Mouse (Mus musculus): ENCODE measurements around the gene Hoxa9.

Gene Hoxa9

GRCm38 (mm10) chr6:52245040-52245756, 14.3 kb upstream of the Hoxa9 start:
- peak in 1 of 2 experiments; percentile 48 for DNase-seq (ENCODE audit: low spot score in 2 of 2)

DNA sequence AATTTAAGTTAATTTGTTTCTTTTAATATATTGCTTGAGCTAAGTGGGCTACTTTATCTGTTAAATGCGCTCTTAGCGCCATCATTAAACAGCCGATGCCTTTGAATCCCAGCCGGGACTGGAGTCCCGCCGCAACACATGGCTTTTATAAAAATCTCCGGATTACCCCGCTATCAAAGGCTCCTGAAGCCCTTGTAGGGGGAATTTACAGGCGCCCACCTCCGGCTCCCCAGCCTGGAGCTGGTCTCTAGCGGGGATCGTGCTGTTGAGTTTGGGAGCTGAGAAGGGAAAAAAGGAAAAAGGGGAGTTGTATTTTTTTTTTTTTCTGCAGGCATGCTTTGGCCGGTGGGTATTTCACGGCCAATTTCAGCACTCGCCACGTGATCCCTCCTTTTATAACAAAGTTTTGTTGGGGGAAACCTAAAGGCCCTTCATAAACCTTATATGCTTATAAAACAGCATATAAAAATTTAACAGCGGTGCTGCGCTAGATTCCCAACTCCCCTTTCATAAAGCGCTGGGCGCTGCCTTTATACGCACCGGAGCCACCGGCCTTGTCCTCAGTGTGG, 13.7 kb upstream of the Hoxa9 start:
- peak in 1 of 2 experiments; percentile 8 for DNase-seq (ENCODE audit: low spot score in 2 of 2)

DNA sequence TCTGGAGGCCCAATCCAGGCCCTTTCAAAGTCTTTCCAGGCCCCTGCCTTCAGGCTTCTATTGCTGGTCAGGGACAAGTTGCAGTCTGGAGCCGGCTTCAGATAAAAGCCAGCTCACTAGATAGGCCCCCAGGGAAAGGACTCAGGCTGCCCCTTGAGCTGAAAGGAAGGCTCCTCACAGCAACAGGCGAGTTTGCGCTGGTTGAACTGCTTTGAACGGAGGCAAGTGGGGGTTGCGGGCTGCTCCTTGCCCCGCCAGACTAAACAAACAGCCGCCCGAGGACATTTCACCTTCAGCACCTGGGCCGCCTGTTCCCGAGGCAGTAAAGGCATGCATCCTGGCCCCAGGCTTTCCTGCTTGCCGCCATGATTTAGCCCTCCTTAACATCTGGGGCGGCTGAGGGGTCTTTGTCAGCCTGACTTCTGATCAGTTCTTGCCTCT, 12.8 kb upstream of the Hoxa9 start:
- DNase-seq (ENCODE audit: low spot score in 2 of 2) = peak in 1 of 2 experiments; percentile 52

DNA sequence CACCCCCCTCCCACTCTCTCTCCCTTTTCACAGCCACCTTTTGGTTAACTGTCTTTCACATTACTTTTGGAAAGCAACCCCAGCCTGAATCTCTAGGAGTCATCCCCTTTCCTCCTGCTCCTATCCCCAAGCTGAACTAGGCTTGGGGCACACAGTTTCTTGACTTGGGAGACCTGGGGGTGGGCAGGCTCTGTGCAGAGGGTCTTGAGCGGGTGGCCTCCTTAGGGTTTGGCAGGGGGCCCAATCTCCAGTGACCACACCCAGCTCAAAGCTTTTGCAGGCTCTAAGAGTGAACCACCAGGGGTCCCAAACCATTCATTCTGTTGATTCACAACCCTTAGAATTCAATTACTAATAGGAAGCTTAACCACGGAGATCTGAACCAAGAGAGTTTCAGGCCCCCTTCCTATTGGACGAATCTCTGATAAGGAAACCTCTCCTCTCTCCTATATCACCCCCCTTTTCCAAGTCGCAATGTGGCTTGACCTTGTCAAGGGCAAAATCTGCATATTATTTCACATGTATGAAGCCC, 12.0 kb upstream of the Hoxa9 start:
- DNase-seq (ENCODE audit: low spot score in 2 of 2) = peak in 1 of 2 experiments; percentile 5

GRCm38 (mm10) chr6:52241001-52241621, 10.2 kb upstream of the Hoxa9 start:
- DNase-seq (ENCODE audit: low spot score in 2 of 2) = peak in 1 of 2 experiments; percentile 9

GRCm38 (mm10) chr6:52240389-52241000, 9.6 kb upstream of the Hoxa9 start, which contains the start of gene Hoxa10:
Gene Hoxa10 (minus strand): TSS chr6:52240854.
- DNase-seq (ENCODE audit: low spot score in 2 of 2) = peak in 1 of 2 experiments; percentile 94

DNA sequence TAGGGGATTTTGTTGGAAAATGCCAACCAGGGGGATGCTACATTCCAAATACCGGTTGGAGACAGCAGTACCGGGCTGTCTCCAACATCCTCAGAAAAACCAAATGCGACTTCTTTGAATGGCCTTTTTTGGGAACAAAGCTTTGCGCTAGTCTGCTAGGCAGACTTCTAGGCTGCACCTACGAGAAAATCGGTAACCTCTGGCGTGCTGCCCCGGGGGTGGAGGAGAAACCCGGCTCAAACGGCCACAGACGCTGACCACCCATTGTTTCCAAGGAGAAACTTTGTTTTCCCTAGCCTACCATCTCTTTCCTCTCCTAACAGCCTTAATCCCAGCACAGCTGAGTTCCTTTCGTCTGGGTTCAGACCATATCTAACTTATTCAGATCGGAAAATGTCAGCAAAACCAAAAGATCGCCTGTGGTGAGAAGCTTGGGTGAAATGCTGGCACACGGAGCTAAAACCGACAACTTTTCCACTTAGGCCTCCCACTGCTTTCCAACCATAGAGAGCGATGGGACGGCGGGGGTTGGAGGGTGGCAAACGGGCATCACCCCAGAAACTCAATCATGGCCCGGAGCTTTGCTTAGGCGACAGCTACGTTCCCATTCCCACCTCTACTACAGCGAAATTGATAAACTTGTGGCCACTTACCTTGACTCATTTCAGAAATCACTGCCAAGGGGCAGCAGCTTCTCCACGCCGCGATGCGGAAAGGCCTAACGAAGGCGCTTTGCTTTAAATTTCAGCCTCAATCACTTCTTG, 8.9 kb upstream of the Hoxa9 start:
- peak in 1 of 2 experiments; percentile 37 for DNase-seq (ENCODE audit: low spot score in 2 of 2)

GRCm38 (mm10) chr6:52238976-52239375, 8.1 kb upstream of the Hoxa9 start:
- DNase-seq (ENCODE audit: low spot score in 2 of 2) = peak in 1 of 2 experiments; percentile 18

DNA sequence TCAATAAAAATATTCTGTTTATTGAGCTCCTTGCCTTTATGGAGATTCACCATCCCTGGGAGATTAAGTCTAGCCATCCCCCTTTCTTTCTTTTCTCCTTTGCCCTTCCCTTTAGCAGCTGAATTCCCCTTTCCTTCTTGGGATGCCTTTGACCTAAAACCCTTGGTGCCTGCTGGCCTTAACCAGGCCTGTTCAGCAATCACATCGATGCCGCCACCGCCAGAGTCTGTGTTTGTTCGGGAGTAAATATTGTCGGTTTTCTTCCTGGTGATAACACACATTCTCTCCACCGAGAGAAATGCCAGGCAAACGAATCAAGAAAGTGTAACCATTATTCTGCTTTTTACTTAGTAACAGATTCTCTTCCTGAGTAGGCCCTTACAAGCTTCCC, 7.3 kb upstream of the Hoxa9 start:
- peak in 1 of 2 experiments; percentile 37 for DNase-seq (ENCODE audit: low spot score in 2 of 2)

DNA sequence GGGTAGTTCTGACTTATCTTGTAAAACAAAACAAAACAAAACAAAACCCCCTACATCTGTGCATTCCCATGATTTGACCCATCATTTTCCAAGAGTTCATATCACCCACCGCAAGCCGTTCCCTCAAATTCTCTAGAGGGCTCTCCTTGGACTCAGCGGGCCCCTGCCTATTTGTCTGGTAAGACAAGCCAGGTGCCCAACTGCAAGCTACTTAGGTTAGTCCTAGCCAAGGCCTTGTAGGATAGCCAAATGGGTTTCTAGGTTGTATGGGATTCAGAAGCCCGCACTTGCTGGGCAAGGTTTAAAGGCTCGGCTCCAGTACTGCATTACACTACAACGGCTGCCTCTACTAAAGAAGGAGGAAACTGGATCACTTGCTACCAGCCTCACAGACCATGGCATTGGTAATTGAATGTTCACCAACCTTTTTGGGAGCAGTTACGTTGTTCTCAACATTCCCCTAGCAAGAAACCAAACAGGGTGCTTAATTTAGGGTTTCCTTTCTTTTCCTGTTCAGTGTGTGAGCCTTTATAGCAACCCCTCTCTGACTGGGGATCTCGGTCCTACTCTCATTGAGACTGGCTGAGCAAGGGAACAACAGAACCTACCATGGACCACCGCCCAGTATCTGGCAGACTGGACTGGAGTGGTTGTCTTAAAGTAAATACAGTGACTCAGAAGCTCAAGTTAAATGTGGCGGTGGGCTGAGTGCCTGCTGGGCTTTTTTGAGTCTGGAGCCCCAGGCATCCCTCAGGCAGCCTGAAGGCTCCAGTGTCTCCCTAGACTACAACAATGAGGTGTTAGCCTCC, 6.7 kb upstream of the Hoxa9 start:
- DNase-seq (ENCODE audit: low spot score in 2 of 2) = peak in 1 of 2 experiments; percentile 38

DNA sequence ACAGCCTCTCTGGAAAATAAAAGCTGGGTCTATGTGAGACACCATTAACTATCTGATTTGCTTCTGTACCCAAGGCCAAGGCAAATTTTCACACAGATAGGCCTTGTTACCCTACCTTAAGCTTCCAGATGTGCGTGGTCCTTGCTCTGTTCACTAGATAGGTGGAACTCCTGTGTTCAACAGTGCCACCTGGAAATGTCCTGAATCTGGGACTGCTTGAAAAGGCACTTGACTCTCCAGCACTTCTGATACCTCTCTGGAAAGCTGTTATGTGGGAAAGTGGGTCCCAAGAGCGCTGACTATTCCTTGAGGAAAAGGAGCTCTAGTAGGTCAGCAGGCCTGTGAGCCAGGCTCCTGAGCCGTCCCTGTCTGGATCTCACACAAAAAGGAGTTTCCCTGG, 5.9 kb upstream of the Hoxa9 start:
- DNase-seq (ENCODE audit: low spot score in 2 of 2) = peak in 1 of 2 experiments; percentile 29

DNA sequence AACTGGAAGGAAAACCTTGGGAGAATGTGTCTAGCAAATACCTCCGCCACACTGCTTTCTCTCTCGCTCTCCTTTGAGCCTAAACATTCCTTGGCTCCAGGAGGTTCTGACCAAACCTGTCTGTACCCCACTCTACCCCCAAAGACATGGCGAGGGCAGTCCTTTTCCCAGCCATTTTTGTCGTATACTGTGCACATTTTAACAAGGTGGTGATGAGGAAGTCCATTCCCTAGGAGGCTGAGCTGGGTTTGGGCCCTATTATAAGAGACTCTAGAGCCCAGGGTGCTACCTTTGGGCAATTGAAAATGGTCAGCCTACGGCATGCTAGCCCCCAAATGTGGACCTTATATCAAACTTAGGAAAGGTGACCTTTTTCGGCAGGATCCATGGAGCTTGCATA, 5.0 kb upstream of the Hoxa9 start:
- no peak for DNase-seq (ENCODE audit: low spot score in 2 of 2)

GRCm38 (mm10) chr6:52235267-52235666, 4.4 kb upstream of the Hoxa9 start:
- DNase-seq (ENCODE audit: low spot score in 2 of 2) = peak in 1 of 2 experiments; percentile 3

- DNase-seq (ENCODE audit: low spot score in 2 of 2) = peak in 1 of 2 experiments; percentile 81
Measured at GRCm38 (mm10) chr6:52234428-52235140, 3.7 kb upstream of the Hoxa9 start.

GRCm38 (mm10) chr6:52233546-52234427, 2.9 kb upstream of the Hoxa9 start:
- peak in 1 of 2 experiments; percentile 86 for DNase-seq (ENCODE audit: low spot score in 2 of 2)

GRCm38 (mm10) chr6:52232984-52233545, 2.2 kb upstream of the Hoxa9 start:
- peak in 1 of 2 experiments; percentile 30 for DNase-seq (ENCODE audit: low spot score in 2 of 2)

- peak in 1 of 2 experiments; percentile 55 for DNase-seq (ENCODE audit: low spot score in 2 of 2)
Measured at GRCm38 (mm10) chr6:52232568-52232965, 1.7 kb upstream of the Hoxa9 start.

- DNase-seq (ENCODE audit: low spot score in 2 of 2) = peak in 1 of 2 experiments; percentile 55
Measured at GRCm38 (mm10) chr6:52231885-52232567, 1.1 kb upstream of the Hoxa9 start.

Data from urinary bladder, postnatal 36 days (tissue).